Mouse (Mus musculus) hindbrain, embryonic 15.5 days (tissue): ENCODE measurements around the gene Wdr82. TPM values are rescaled to one million over a fixed set of nuclear protein-coding genes. Genes with fewer than 3 reads are reported as not detected.

ENCODE experiments used
- ATAC-seq: fragments of 200-750 bp; cut with Nextera tagmentation; 2 replicates; pipeline ENCODE4 v1.8.0; 2017; ENCODE audit warnings: low read depth, moderate number of reproducible peaks, moderate TSS enrichment; ENCODE audit not compliant: low FRiP score
- H3K27ac ChIP-seq: fragments of 300-500 bp; sonication (generic); replicated peaks from 2 replicates; pipeline ENCODE4 v1.5.1; 2015; ENCODE audit warnings: mild to moderate bottlenecking, inconsistent platforms
- H3K27me3 ChIP-seq: fragments of 300-500 bp; sonication (generic); 2 replicates; pipeline ENCODE4 v1.6.1; 2015; ENCODE audit warnings: control low read depth, inconsistent platforms
- H3K36me3 ChIP-seq: fragments of 300-500 bp; sonication (generic); 2 replicates; pipeline ENCODE4 v1.6.1; 2015; ENCODE audit warnings: control low read depth, inconsistent platforms
- H3K4me1 ChIP-seq: fragments of 300-500 bp; sonication (generic); replicated peaks from 2 replicates; pipeline ENCODE4 v1.6.1; 2015; ENCODE audit warnings: control low read depth, inconsistent platforms
- H3K4me2 ChIP-seq: fragments of 300-500 bp; sonication (generic); 2 replicates; pipeline ENCODE4 v1.6.1; 2015; ENCODE audit warnings: moderate library complexity, mild to moderate bottlenecking, inconsistent platforms
- H3K4me3 ChIP-seq: fragments of 300-500 bp; sonication (generic); 2 replicates; pipeline ENCODE4 v1.5.1; 2015; ENCODE audit warnings: mild to moderate bottlenecking, inconsistent platforms
- H3K9ac ChIP-seq: fragments of 300-500 bp; sonication (generic); 2 replicates; pipeline ENCODE4 v1.6.1; 2015; ENCODE audit warnings: inconsistent platforms
- H3K9me3 ChIP-seq: fragments of 300-500 bp; sonication (generic); 2 replicates; pipeline ENCODE4 v1.6.1; 2016; ENCODE audit warnings: control low read depth, inconsistent platforms
- WGBS: fragments of 180-500 bp; shearing (Covaris S2); methylation state at CpG from one replicate; pipeline ENCODE4 v1.1.7; 2015; 5-methylcytosine and 5-hydroxymethylcytosine counted together
- polyA plus RNA-seq: library from polyadenylated mRNA; unstranded; fragments of >200 nt; fragmentation: Nextera tagmentation; extraction: Ambion mirVana; gene quantifications from 2 replicates; pipeline ENCODE4 v1.2.1, GENCODE M21; 2015

Wdr82 gene
- polyA plus RNA-seq, 1 experiment from 2014 or later = 35.9 TPM

DNA sequence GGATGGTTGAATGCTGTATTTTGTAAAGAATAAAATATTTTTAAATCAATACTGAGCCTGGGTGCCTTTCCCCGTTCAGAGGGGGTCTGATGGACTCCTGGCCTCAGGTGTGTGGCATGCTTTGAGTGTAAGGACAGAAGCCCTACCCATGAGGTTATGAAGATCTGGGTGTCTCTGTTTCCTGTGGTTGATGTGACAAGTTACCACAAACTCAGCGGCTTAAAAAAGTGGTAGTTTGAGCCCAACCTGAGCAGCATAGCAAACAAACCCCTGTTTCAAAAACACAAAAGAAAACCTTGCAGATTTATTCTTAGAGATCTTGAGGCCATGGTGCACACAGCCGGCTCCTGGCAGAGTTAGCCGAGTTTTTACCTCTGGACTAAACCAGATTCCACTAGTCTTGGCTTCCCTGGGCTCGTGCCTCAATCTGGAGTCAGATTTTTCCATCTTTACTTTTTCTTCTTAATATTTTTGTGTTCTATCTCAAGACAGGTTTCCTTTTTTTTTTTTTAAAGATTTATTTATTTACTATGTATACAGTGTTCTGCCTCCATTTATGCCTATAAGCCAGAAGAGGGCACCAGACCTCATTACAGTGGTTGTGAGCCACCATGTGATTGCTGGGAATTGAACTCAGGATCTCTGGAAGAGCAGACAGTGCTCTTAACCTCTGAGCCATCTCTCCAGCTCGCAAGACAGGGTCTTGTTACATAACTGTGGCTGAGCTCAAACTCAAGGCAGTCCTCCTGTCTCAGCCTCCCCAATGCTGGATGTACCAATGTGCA is 44.8 kb downstream of the Wdr82 start:
- Histone ChIP-seq H3K9ac (no peak overlapping the region), H3K9me3 (no peaks in the 10 kb centered on the region), H3K36me3 (peaks cover 35% of the 10 kb centered on the region), H3K27me3 (no peaks in the 10 kb centered on the region), H3K4me3 (no peak overlapping the region), H3K27ac (no peak overlapping the region), H3K4me2 (no peak overlapping the region), H3K4me1 (peaks cover 7% of the 10 kb centered on the region)
- 88% methylated on average over 6 of the region's 6 CpGs for WGBS
- no peak for ATAC-seq

DNA sequence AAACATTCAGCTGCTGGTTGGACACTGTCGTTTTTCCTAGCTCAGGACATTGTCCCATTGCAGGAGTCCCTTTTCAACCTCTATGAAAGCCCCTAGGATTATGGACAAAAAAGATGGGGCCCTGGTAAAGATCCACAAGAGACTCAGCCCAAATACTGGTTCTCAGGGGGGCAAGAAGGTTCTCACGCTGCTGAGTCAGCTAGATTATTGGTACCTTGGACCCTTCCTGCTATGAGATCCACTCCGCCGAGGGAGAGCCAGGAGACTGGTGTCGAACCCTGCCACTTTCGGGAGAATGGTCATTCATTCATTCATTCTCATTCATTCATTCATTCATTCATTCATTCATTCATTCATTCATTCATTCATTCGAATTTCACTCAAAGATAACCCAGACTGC is 46.2 kb downstream of the Wdr82 start:
- H3K27ac ChIP-seq = no peak overlapping the region
- H3K4me3 ChIP-seq = no peak overlapping the region
- H3K36me3 ChIP-seq = peaks cover 35% of the 10 kb centered on the region
- H3K27me3 ChIP-seq = no peaks in the 10 kb centered on the region
- no peak overlapping the region for H3K4me2 ChIP-seq
- no peaks in the 10 kb centered on the region for H3K9me3 ChIP-seq
- ATAC-seq = no peak
- 86% methylated on average over 7 of the region's 7 CpGs for WGBS
- no peak overlapping the region for H3K9ac ChIP-seq
- no peaks in the 10 kb centered on the region; the same call in 1 of the 2 replicates for H3K4me1 ChIP-seq

DNA sequence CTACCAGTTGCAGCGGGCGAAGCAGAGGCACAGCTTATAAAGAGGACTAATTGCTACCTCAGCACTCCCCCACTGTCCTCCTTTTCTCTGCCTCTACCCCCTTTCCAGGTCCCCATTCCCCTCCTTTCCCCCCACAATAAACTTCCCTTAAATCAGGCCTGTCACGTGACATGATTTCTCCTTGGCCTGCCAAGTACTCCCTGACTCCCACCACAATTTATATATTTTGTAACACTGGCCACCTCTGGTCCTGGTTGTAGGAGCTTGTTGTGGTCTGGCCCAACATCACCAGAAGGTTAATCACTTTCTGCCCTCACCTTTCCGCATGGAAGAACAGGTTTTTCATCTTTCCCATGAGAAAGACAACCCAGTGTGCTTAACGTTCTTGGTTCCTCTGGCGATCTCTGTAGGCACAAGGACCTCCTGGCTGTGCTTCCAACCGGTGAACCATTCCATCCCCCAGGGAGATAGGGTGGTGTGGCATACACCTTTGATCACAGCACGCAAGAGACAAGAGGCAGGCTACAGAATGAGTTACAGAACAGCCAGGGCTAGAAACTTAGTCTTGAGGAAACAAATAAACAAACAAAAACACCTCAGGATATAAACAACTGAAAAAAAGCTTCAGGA is 50.3 kb downstream of the Wdr82 start:
- Histone ChIP-seq H3K9ac (no peak overlapping the region), H3K27ac (no peak overlapping the region), H3K27me3 (peaks cover 8% of the 10 kb centered on the region; the same call in 1 of the 2 replicates), H3K4me2 (no peak overlapping the region), H3K9me3 (no peaks in the 10 kb centered on the region), H3K36me3 (no peaks in the 10 kb centered on the region), H3K4me1 (peaks cover 4% of the 10 kb centered on the region), H3K4me3 (no peak overlapping the region)
- ATAC-seq = no peak
- WGBS = 71% methylated on average over 8 of the region's 8 CpGs

DNA sequence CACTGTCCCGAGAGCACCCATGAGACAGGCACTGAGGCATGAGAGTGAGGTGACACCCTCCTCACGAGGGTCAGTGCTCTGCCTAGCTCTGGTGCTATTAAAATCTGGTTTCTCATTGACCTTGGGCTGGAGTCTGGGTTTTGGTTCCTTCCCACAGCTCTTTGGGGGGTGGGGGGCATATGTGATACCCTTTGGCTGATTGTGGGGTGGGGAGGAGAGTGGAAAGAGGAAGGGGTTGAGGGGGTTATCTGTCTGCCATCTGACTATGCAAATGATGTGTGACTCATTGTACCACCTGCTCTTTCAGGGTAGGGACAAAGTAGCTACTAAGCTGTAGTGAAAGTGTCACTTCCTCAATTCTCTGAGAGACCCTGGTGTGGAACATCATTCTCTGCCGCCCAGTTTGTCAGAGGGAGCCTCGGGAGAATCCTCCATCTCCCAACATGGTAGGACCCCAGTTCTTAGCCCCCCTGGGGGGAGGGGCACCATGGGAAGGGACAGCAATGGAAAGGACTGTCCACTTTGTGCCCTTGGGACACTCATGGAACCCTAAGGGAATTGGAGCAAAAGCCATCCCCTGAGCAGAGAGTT is 51.6 kb downstream of the Wdr82 start, which contains the start of gene Tlr9:
Gene Tlr9 (plus strand): TSS at position 338 of the 591 bp plus-strand sequence.
- 79% methylated on average over 4 of the region's 4 CpGs for WGBS
- Histone ChIP-seq H3K9ac (no peak within 1 kb of the TSS), H3K27me3 (peaks cover 8% of the 10 kb centered on the region; the same call in 1 of the 2 replicates), H3K4me2 (no peak within 1 kb of the TSS), H3K27ac (no peak within 1 kb of the TSS), H3K9me3 (no peaks in the 10 kb centered on the region), H3K36me3 (no peaks in the 10 kb centered on the region), H3K4me1 (peaks cover 10% of the 10 kb centered on the region), H3K4me3 (no peak within 1 kb of the TSS)
- no peak for ATAC-seq

DNA sequence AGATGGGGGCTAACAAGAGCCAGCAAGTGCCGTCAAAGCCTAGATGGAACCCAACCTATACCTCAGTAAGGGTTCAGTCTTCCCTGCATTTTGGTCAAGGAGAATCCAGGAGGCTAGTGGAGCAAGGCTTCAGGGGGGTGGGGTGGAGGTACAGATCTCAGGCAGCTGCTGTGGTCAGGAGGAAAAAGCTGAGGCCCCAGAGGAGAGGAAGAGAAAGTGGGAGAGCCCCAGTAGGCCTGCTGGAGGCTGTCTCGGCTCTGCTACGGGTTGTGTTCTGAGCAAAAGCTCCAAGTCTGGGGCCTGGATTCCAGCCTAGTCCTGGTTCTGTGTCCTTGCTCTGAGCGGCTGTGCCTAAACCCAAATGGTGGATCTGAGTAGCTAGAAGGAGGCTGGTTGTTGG is 52.3 kb downstream of the Wdr82 start:
- no peaks in the 10 kb centered on the region for H3K36me3 ChIP-seq
- H3K4me1 ChIP-seq = peaks cover 10% of the 10 kb centered on the region
- H3K9ac ChIP-seq = no peak overlapping the region
- H3K27me3 ChIP-seq = peaks cover 8% of the 10 kb centered on the region; the same call in 1 of the 2 replicates
- 88% methylated on average over 4 of the region's 4 CpGs for WGBS
- no peak overlapping the region for H3K4me3 ChIP-seq
- no peak overlapping the region for H3K27ac ChIP-seq
- no peaks in the 10 kb centered on the region for H3K9me3 ChIP-seq
- no peak for ATAC-seq
- H3K4me2 ChIP-seq = no peak overlapping the region

DNA sequence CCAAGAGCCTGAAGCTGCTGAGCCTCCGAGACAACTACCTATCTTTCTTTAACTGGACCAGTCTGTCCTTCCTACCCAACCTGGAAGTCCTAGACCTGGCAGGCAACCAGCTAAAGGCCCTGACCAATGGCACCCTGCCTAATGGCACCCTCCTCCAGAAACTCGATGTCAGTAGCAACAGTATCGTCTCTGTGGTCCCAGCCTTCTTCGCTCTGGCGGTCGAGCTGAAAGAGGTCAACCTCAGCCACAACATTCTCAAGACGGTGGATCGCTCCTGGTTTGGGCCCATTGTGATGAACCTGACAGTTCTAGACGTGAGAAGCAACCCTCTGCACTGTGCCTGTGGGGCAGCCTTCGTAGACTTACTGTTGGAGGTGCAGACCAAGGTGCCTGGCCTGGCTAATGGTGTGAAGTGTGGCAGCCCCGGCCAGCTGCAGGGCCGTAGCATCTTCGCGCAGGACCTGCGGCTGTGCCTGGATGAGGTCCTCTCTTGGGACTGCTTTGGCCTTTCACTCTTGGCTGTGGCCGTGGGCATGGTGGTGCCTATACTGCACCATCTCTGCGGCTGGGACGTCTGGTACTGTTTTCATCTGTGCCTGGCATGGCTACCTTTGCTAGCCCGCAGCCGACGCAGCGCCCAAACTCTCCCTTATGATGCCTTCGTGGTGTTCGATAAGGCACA is 54.9 kb downstream of the Wdr82 start:
- H3K27ac ChIP-seq = peak overlapping the region; percentile 60
- WGBS = 64% methylated on average over 24 of the region's 24 CpGs

DNA sequence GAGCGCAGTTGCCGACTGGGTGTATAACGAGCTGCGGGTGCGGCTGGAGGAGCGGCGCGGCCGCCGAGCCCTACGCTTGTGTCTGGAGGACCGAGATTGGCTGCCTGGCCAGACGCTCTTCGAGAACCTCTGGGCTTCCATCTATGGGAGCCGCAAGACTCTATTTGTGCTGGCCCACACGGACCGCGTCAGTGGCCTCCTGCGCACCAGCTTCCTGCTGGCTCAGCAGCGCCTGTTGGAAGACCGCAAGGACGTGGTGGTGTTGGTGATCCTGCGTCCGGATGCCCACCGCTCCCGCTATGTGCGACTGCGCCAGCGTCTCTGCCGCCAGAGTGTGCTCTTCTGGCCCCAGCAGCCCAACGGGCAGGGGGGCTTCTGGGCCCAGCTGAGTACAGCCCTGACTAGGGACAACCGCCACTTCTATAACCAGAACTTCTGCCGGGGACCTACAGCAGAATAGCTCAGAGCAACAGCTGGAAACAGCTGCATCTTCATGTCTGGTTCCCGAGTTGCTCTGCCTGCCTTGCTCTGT is 55.5 kb downstream of the Wdr82 start:
- H3K4me3 ChIP-seq = peak overlapping the region; percentile 39
- H3K9me3 ChIP-seq = no peaks in the 10 kb centered on the region
- 6% methylated on average over 34 of the region's 34 CpGs for WGBS
- H3K4me1 ChIP-seq = peaks cover 10% of the 10 kb centered on the region
- peak overlapping the region; percentile 78 for H3K4me2 ChIP-seq
- peak; percentile 75 for ATAC-seq
- peaks cover 8% of the 10 kb centered on the region; the same call in 1 of the 2 replicates for H3K27me3 ChIP-seq
- H3K36me3 ChIP-seq = no peaks in the 10 kb centered on the region
- H3K27ac ChIP-seq = peak overlapping the region; percentile 60
- peak overlapping the region; percentile 49 for H3K9ac ChIP-seq

More for the DNA sequence above, 54.9 kb downstream of the Wdr82 start:
- H3K9me3 ChIP-seq = no peaks in the 10 kb centered on the region
- H3K4me2 ChIP-seq = peak overlapping the region; percentile 78
- peaks cover 8% of the 10 kb centered on the region; the same call in 1 of the 2 replicates for H3K27me3 ChIP-seq
- peaks cover 10% of the 10 kb centered on the region for H3K4me1 ChIP-seq
- no peaks in the 10 kb centered on the region for H3K36me3 ChIP-seq
- peak overlapping the region; percentile 49 for H3K9ac ChIP-seq
- ATAC-seq = 0 out of 2 replicates have a peak, but pooled peaks have one; percentile 13
- peak overlapping the region; percentile 39 for H3K4me3 ChIP-seq

DNA sequence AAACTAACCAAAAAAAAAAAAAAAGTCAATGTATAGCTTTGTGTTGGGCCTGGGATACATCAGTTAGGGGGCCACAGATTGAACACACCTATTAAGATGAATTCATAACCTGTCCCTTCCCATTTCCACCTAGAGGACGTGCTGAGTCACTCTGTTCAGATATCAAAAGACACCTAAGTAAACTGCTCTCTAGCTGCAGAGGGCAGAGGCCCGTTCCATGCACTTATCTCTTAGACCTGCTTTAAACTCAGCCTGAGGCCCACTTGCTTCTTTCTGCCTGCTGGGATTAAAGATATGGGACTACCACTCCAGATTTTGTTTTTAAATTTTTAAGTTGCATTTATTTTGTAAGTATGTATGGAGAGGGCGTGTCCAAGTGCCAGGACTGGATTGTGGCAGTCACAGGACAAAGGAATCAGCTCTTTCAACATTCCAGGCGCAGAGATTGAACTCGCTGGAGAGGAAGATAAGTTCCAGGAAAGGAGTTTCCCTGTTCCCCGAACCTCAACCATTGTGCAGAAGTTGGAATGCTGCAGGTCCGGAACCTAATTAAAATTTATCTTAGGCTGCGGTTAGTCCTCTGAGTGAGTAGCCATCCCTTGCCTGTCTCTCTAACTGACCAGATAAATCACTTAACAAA is 57.2 kb downstream of the Wdr82 start:
- H3K27me3 ChIP-seq = peaks cover 8% of the 10 kb centered on the region; the same call in 1 of the 2 replicates
- H3K4me3 ChIP-seq = no peak overlapping the region
- H3K36me3 ChIP-seq = peaks cover 5% of the 10 kb centered on the region; the same call in 1 of the 2 replicates
- peaks cover 10% of the 10 kb centered on the region for H3K4me1 ChIP-seq
- no peaks in the 10 kb centered on the region for H3K9me3 ChIP-seq
- H3K27ac ChIP-seq = no peak overlapping the region
- no peak overlapping the region for H3K4me2 ChIP-seq
- H3K9ac ChIP-seq = no peak overlapping the region
- WGBS = 76% methylated on average over 8 of the region's 8 CpGs
- no peak for ATAC-seq

DNA sequence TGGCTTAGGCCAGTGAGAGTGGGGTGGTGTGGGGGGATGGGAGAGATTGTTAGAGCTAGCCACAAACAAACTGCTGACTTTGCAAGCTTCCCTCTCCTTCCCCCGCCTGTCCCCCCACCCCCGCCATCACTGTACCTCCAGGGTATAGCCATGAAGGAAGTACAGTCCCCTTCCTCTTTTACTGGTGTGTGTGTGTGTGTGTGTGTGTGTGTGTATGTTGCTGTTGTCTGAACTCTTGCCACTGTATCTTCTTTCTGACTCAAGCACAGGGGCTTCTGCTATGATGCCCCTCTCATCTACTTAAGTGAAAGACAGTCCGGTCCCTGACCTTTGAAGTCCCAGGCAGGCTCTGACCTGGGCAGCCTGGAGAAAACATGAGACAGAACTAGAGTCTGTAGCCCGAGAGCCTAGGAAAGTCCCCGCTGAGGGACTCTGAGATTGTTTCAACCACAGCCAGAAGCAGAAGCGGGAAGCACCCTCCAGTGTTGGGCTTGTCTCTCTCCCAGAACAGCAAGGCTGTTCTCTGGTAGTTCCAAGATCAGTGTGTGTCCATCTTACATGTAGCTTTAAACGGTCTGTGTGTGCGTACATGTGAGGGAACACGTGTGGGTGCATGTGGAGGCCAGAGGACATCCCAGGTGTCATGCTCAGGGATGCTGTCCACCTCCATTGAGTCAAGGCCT is 59.5 kb downstream of the Wdr82 start:
- no peak for ATAC-seq
- Histone ChIP-seq H3K27ac (no peak overlapping the region), H3K4me3 (no peak overlapping the region), H3K36me3 (peaks cover 20% of the 10 kb centered on the region), H3K9ac (no peak overlapping the region), H3K27me3 (peaks cover 3% of the 10 kb centered on the region; the same call in 1 of the 2 replicates), H3K4me2 (no peak overlapping the region), H3K9me3 (no peaks in the 10 kb centered on the region), H3K4me1 (peaks cover 10% of the 10 kb centered on the region)
- WGBS = 81% methylated on average over 9 of the region's 9 CpGs

DNA sequence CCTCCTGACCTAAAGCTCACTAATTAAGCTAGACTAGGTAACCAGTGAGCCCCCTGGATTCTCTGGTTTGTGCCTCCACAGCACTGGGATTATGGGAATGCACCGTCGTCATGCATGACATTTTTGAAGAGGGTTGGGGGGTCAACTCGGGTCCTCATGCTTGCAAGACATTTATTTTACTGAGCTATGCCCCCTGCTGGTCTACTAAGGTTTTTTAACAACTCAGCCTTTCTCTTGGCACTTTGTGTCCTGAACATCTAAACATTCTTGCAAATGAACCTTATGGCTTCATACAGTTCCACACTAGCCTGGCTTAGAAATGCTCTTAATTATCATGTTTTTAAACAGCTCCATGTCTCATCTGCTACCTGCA is 60.0 kb downstream of the Wdr82 start:
- H3K4me3 ChIP-seq = no peak overlapping the region
- WGBS = 60% methylated on average over 3 of the region's 3 CpGs

DNA sequence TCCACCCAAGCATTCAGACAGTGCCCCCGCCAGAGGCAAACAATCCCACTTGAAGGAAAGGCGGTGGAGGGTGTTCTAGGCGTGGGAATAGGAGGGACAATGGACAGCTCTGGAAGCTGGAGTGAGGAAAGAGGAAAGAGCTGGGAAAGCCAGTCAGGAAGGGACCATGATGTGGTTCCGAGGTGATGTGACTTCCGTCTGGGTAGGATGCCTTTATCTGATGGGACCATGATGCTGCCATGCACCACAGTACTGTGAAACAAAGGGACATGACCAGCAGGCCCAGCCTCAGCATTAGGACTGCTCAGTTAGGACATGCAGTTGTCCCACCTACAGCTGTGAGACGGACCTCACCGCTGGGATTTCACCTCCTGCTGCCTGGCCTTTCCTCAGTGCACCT is 60.5 kb downstream of the Wdr82 start:
- H3K4me1 ChIP-seq = peaks cover 3% of the 10 kb centered on the region
- ATAC-seq = no peak
- H3K9ac ChIP-seq = no peak overlapping the region
- 77% methylated on average over 7 of the region's 7 CpGs for WGBS
- no peaks in the 10 kb centered on the region for H3K9me3 ChIP-seq
- no peaks in the 10 kb centered on the region for H3K27me3 ChIP-seq
- H3K36me3 ChIP-seq = peaks cover 30% of the 10 kb centered on the region
- H3K27ac ChIP-seq = no peak overlapping the region
- no peak overlapping the region for H3K4me2 ChIP-seq
- no peak overlapping the region for H3K4me3 ChIP-seq

More for the DNA sequence above, 60.0 kb downstream of the Wdr82 start:
- no peaks in the 10 kb centered on the region for H3K27me3 ChIP-seq
- no peak overlapping the region for H3K27ac ChIP-seq
- H3K36me3 ChIP-seq = peaks cover 25% of the 10 kb centered on the region
- H3K9me3 ChIP-seq = no peaks in the 10 kb centered on the region
- ATAC-seq = no peak
- H3K4me1 ChIP-seq = peaks cover 8% of the 10 kb centered on the region
- H3K4me2 ChIP-seq = no peak overlapping the region
- no peak overlapping the region for H3K9ac ChIP-seq
